ENCODE assay signal across 29 mouse cellular contexts in the genomic region with DNA sequence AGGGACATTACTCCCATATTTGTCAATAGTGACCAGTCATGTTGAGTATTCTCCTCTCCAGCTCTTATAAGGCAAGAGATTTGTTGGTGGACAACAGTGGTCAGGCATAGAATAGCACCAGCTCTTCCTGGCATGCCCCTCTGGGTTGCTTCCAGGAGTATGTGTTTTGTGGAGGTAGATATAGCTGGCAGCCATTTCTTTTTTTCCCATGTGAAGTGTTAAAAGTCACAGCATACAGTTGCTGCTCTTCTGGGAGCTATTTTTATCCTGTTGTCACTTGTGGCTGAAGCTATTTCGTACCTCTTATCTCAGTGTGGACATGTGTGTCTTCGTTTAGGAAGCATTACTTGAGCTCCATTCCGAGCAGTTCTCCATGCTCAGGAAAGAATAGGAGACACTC.
DNase-seq lines count a peak whose midpoint lies in the region; ATAC-seq and TF ChIP-seq lines count a peak whose summit lies in the region.
"Had no signal": no experiment of that assay in that cellular context is flagged by ENCODE, and none has a peak within 500 bp of the region (broad histone marks: within the 10 kb centered on the region; RNA-seq: fewer than 3 reads in every experiment).

No protein-coding gene starts in this region.

- intact Hi-C loops in heart, adult 2 months (cut with DNase I) = no loop called here
- intact Hi-C loops in heart, postnatal 25 days (cut with DNase I) = no loop called here
- intact Hi-C loops in gastrocnemius, adult 2 months (cut with DNase I) = no loop called here

- no peak for ATAC-seq in heart, embryonic 11.5 days (replicated peaks; ENCODE audit: insufficient number of reproducible peaks, low FRiP score, low TSS enrichment)
- peak; percentile 56; the same call in 1 of the 2 replicates for ATAC-seq in heart, embryonic 14.5 days (ENCODE audit: insufficient number of reproducible peaks, insufficient read depth, low FRiP score, low read depth)
- peak; percentile 55; the same call in 1 of the 2 replicates for ATAC-seq in heart, postnatal 0 days (ENCODE audit: insufficient read depth, low read depth)
- ATAC-seq: forebrain, embryonic 14.5 days; hindbrain, postnatal 0 days; inflammation-experienced regulatory T-cells, adult 6 months; intestine, embryonic 16.5 days; Patski had no signal

- H3K27me3 ChIP-seq in heart, adult 2 months (ENCODE audit: control insufficient read depth, insufficient read depth, low read length) = no peaks in the 10 kb centered on the region
- H3K27me3 ChIP-seq in heart, embryonic 11.5 days (ENCODE audit: control insufficient read depth, insufficient read depth, low read length) = no peaks in the 10 kb centered on the region
- H3K27me3 ChIP-seq in heart, embryonic 14.5 days (ENCODE audit: control insufficient read depth, insufficient read depth, low read length) = no peaks in the 10 kb centered on the region
- no peaks in the 10 kb centered on the region for H3K27me3 ChIP-seq in heart, postnatal 0 days (ENCODE audit: control insufficient read depth, insufficient read depth, low read length)
- H3K27me3 ChIP-seq: CH12.LX; embryonic facial prominence, embryonic 12.5 days; embryonic facial prominence, embryonic 15.5 days; Patski had no signal

- no peaks in the 10 kb centered on the region for H3K36me3 ChIP-seq in heart, adult 2 months (ENCODE audit: control insufficient read depth, insufficient read depth, low read length)
- H3K36me3 ChIP-seq in heart, embryonic 11.5 days (ENCODE audit: control insufficient read depth, insufficient read depth, low read length) = no peaks in the 10 kb centered on the region
- no peaks in the 10 kb centered on the region for H3K36me3 ChIP-seq in heart, embryonic 14.5 days (ENCODE audit: control insufficient read depth, insufficient read depth, low read length)
- H3K36me3 ChIP-seq in heart, postnatal 0 days (replicated peaks; ENCODE audit: control insufficient read depth, insufficient read depth, low read length) = no peaks in the 10 kb centered on the region
- H3K36me3 ChIP-seq: embryonic facial prominence, embryonic 12.5 days; embryonic facial prominence, embryonic 15.5 days; G1E had no signal

- no peak for DNase-seq in heart, adult 2 months
- DNase-seq in heart, postnatal 25 days (ENCODE audit: low spot score) = no peak
- peak; percentile 30 for DNase-seq in heart, postnatal 0 days (ENCODE audit: low spot score)
- DNase-seq in right cerebral cortex, adult 18-20 months = no peak
- no peak for DNase-seq in left cerebral cortex, adult 18-20 months (ENCODE audit: low spot score in 2 of 2)
- DNase-seq in gastrocnemius, adult 2 months = no peak
- DNase-seq: adrenal gland, postnatal 10 days; adrenal gland, postnatal 36 days; B cell, adult 2 months; cerebellum, adult 11 months; cerebellum, adult 2 months; cerebellum, adult 9-11 months; cerebellum, postnatal 25 days; forebrain, postnatal 0 days; gastrocnemius, postnatal 25 days; kidney, adult 18-20 months; kidney, adult 9 months had no signal

- H3K27ac ChIP-seq in heart, adult 2 months = peak overlapping the region; percentile 20; the same call in 1 of the 2 replicates
- H3K27ac ChIP-seq in heart, embryonic 11.5 days (ENCODE audit: low read depth, low read length) = peak overlapping the region; percentile 50; the same call in 1 of the 2 replicates
- peak overlapping the region; percentile 44 to 61; a peak in 3 of 4 replicates for H3K27ac ChIP-seq in heart, embryonic 14.5 days (replicated peaks in 1 of 2; ENCODE audit: control insufficient read depth in 1 of 2, insufficient read depth in 1 of 2, low read depth in 2 of 2, low read length in 2 of 2)
- peak overlapping the region; percentile 43; the same call in 1 of the 2 replicates for H3K27ac ChIP-seq in heart, postnatal 0 days (ENCODE audit: low read depth)
- H3K27ac ChIP-seq in gastrocnemius, adult 2 months = no peak overlapping the region
- H3K27ac ChIP-seq: embryonic facial prominence, embryonic 12.5 days; embryonic facial prominence, embryonic 15.5 days; hindbrain, embryonic 14.5 days; hindbrain, postnatal 0 days had no signal

- H3K4me1 ChIP-seq in heart, adult 2 months (ENCODE audit: control insufficient read depth, insufficient read depth, low read length) = no peaks in the 10 kb centered on the region; the same call in 1 of the 2 replicates
- peaks cover 3% of the 10 kb centered on the region; the same call in 1 of the 2 replicates for H3K4me1 ChIP-seq in heart, embryonic 11.5 days (ENCODE audit: control insufficient read depth, insufficient read depth, low read length)
- peaks cover 0 to 6% of the 10 kb centered on the region in 2 experiments; a peak in 1 of 4 replicates for H3K4me1 ChIP-seq in heart, embryonic 14.5 days (ENCODE audit: control insufficient read depth in 2 of 2, insufficient read depth in 2 of 2, low read length in 2 of 2)
- 0 out of 2 replicates have a peak, but pooled peaks cover 8% of the 10 kb centered on the region for H3K4me1 ChIP-seq in heart, postnatal 0 days (ENCODE audit: control insufficient read depth, insufficient read depth)
- H3K4me1 ChIP-seq: embryonic facial prominence, embryonic 12.5 days; embryonic facial prominence, embryonic 15.5 days had no signal

- no peaks in the 10 kb centered on the region for H3K79me2 ChIP-seq in heart, adult 2 months (replicated peaks; ENCODE audit: control insufficient read depth, insufficient read depth, low read length)

- H3K4me3 ChIP-seq in heart, adult 2 months = no peak overlapping the region
- H3K4me3 ChIP-seq in heart, embryonic 11.5 days (ENCODE audit: low read depth, low read length) = no peak overlapping the region
- H3K4me3 ChIP-seq in heart, embryonic 14.5 days (ENCODE audit: control insufficient read depth in 1 of 2, insufficient read depth in 1 of 2, low read depth in 1 of 2, low read length in 2 of 2) = no peak overlapping the region
- H3K4me3 ChIP-seq in heart, postnatal 0 days (ENCODE audit: low read depth, low read length) = no peak overlapping the region
- H3K4me3 ChIP-seq in gastrocnemius, adult 2 months = no peak overlapping the region
- H3K4me3 ChIP-seq: embryonic facial prominence, embryonic 12.5 days; embryonic facial prominence, embryonic 15.5 days had no signal

- H3K9me3 ChIP-seq in heart, embryonic 11.5 days (replicated peaks; ENCODE audit: control insufficient read depth, low read length) = no peaks in the 10 kb centered on the region
- H3K9me3 ChIP-seq in heart, embryonic 14.5 days (ENCODE audit: control insufficient read depth, low read length) = no peaks in the 10 kb centered on the region
- no peaks in the 10 kb centered on the region for H3K9me3 ChIP-seq in heart, postnatal 0 days (replicated peaks; ENCODE audit: control insufficient read depth, low read length)
- H3K9me3 ChIP-seq: embryonic facial prominence, embryonic 12.5 days; embryonic facial prominence, embryonic 15.5 days; G1E had no signal

- no peak for TF ChIP-seq EP300 in heart, adult 2 months (IDR thresholded peaks at IDR 0.05; ENCODE audit: insufficient read depth, low read depth, low read length)
- TF ChIP-seq EP300 in heart, postnatal 0 days (IDR thresholded peaks at IDR 0.05; ENCODE audit: low read depth) = no peak

- WGBS in heart, adult 2 months = 14% methylated on average over 3 of the region's 3 CpGs
- 19% methylated on average over 3 of the region's 3 CpGs for WGBS in heart, embryonic 11.5 days (ENCODE audit: insufficient replicate concordance)
- WGBS in heart, embryonic 14.5 days = 12% methylated on average over 3 of the region's 3 CpGs
- WGBS in heart, postnatal 0 days = 16% methylated on average over 3 of the region's 3 CpGs

- no peak for TF ChIP-seq POLR2A in heart, adult 2 months (IDR thresholded peaks at IDR 0.05; ENCODE audit: insufficient read depth, low read depth, low read length)

- H3K9ac ChIP-seq in heart, adult 2 months (ENCODE audit: low read depth, low read length) = no peak overlapping the region
- H3K9ac ChIP-seq in heart, embryonic 11.5 days (ENCODE audit: low read depth, low read length) = no peak overlapping the region
- no peak overlapping the region for H3K9ac ChIP-seq in heart, embryonic 14.5 days (ENCODE audit: low read length)
- no peak overlapping the region for H3K9ac ChIP-seq in heart, postnatal 0 days (replicated peaks; ENCODE audit: low read depth, low read length)
- H3K9ac ChIP-seq: embryonic facial prominence, embryonic 12.5 days; embryonic facial prominence, embryonic 15.5 days; forebrain, postnatal 0 days; hindbrain, embryonic 14.5 days had no signal

- no peak overlapping the region for H3K4me2 ChIP-seq in heart, embryonic 11.5 days
- H3K4me2 ChIP-seq in heart, embryonic 14.5 days (ENCODE audit: low read length) = no peak overlapping the region
- H3K4me2 ChIP-seq in heart, postnatal 0 days (ENCODE audit: low read depth, low read length) = 0 out of 2 replicates have a peak overlapping the region, but pooled peaks have one; percentile 8
- H3K4me2 ChIP-seq: embryonic facial prominence, embryonic 12.5 days; embryonic facial prominence, embryonic 15.5 days; hindbrain, embryonic 14.5 days had no signal

- TF ChIP-seq CTCF in heart, adult 2 months (IDR thresholded peaks at IDR 0.05) = no peak
- no peak for TF ChIP-seq CTCF in heart, postnatal 0 days (IDR thresholded peaks at IDR 0.05; ENCODE audit: low read depth)
- TF ChIP-seq CTCF in gastrocnemius, adult 2 months (IDR thresholded peaks at IDR 0.05) = no peak
